Mouse (Mus musculus): ENCODE data around the gene Gna11.

Gna11 gene

GRCm38 (mm10) chr10:81502658-81503057, 42.3 kb downstream of the Gna11 start:
- DNase-seq: peak; percentile 78 to 95

GRCm38 (mm10) chr10:81501863-81502262, 43.1 kb downstream of the Gna11 start:
- DNase-seq: no peak

GRCm38 (mm10) chr10:81500032-81500431, 45.0 kb downstream of the Gna11 start, which contains the start of gene S1pr4:
Gene S1pr4, minus strand, starts transcription at chr10:81500132.
- DNase-seq: no peak

- peak; percentile 80 to 83 for DNase-seq
Observed at GRCm38 (mm10) chr10:81499250-81499901, 45.6 kb downstream of the Gna11 start.

- DNase-seq: peak; percentile 14 to 44
Observed at GRCm38 (mm10) chr10:81498316-81499249, 46.4 kb downstream of the Gna11 start.

GRCm38 (mm10) chr10:81497401-81498270, 47.4 kb downstream of the Gna11 start:
- no peak for DNase-seq

- no peak for DNase-seq
Observed at GRCm38 (mm10) chr10:81496969-81497368, 48.0 kb downstream of the Gna11 start.

GRCm38 (mm10) chr10:81496264-81496901, 48.6 kb downstream of the Gna11 start, which contains the start of gene Ncln:
Gene Ncln, minus strand, starts transcription at chr10:81496392.
- peak; percentile 96 to 98 for DNase-seq

GRCm38 (mm10) chr10:81495616-81496263, 49.2 kb downstream of the Gna11 start:
- no peak for DNase-seq

- no peak for DNase-seq
Observed at GRCm38 (mm10) chr10:81495151-81495550, 49.8 kb downstream of the Gna11 start.

GRCm38 (mm10) chr10:81494260-81495041, 50.5 kb downstream of the Gna11 start:
- no peak for DNase-seq

GRCm38 (mm10) chr10:81493601-81494220, 51.3 kb downstream of the Gna11 start:
- DNase-seq: peak in 1 of 2 experiments; percentile 49

- DNase-seq: no peak
Observed at GRCm38 (mm10) chr10:81492606-81493240, 52.3 kb downstream of the Gna11 start.

GRCm38 (mm10) chr10:81491018-81491417, 54.0 kb downstream of the Gna11 start:
- DNase-seq: no peak

GRCm38 (mm10) chr10:81489941-81490340, 55.0 kb downstream of the Gna11 start:
- no peak for DNase-seq

- no peak for DNase-seq
Observed at GRCm38 (mm10) chr10:81488081-81488480, 56.9 kb downstream of the Gna11 start.

- no peak for DNase-seq
Observed at GRCm38 (mm10) chr10:81486496-81486895, 58.5 kb downstream of the Gna11 start.

- no peak for DNase-seq
Observed at GRCm38 (mm10) chr10:81485479-81486018, 59.4 kb downstream of the Gna11 start.

GRCm38 (mm10) chr10:81485060-81485449, 59.9 kb downstream of the Gna11 start:
- no peak for DNase-seq
